Mouse (Mus musculus): ENCODE results near the gene Fat4. TPM values are rescaled to one million over a fixed set of nuclear protein-coding genes. Genes with fewer than 3 reads are reported as not detected.

Fat4 gene
- total RNA-seq, 2 experiments from 2014 or later, result 3.3 to 3.9 TPM

DNA sequence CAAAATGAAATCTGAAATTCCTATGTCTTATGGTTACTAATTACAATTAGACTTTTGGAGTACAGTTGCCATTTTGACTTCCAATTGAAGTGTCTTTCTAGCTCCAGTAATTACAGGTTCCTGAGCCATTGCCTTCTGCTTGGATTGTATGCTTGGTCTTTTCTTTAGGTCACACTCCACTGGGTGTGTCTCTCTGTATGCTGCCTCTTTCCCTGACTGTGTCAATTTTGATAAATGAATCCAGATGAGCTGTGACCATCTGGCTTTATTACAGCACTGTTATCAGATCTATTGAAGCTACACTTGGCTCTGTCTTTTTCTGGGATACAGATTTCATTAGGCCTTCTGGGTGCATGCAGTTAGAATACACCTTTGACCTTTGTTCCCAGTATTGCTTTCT lies 80.7 kb downstream of the Fat4 start:
- no peak for DNase-seq

DNA sequence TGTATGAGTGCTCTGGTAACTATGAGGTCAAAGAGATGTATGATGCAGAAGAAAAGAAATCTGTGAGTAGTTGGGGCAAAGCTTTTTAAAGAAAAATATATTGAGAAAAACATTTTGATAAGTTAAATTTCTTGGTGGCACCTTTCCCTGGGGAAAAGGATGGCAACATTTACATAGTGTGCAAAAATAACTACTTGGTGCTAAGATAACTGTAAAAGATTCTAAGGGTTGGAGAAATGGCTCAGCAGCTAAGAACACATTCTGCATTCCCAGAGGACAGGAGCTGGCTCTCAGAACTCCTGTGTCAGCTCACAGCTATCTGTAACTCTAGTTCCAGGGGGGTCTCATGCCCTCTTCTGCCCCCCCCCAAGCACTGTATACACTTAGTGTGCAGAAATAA lies 99.6 kb downstream of the Fat4 start:
- no peak for DNase-seq

DNA sequence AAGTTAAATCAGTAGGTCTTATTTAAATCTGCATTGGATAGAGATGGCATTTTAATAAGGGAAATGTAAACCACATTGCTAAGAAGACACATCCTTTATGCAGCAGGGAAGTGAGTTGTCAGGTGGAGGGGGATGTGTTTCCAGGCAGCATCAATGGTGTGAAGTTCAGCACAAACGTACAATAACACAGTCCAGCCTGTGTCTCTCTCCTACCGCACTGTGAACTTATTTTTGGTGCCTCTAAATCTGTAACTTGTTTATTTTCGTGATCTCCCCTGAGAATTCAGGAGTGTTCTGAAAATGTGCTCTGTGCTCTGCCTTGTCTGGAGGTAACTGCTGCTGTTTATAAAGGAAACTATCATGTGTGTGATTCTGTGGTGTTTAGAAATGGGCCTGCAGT lies 102.4 kb downstream of the Fat4 start:
- DNase-seq, result no peak

DNA sequence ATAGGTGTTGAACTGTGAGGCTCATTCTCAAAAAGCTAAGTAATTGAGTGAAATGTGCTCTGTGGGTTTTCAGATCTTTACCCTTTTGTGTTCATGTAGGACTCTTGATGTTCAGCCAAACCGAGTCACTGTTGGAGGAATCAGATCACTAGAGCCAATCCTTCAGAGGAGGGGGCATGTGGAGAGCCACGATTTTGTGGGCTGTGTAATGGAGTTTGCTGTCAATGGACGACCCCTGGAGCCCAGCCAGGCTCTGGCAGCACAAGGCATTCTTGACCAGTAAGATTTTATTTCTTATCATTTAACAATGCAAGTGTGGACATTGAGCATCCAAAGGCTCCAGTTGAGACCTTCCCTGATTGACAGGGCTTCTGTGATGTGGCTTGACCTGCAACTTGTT lies 113.3 kb downstream of the Fat4 start:
- DNase-seq, result no peak

DNA sequence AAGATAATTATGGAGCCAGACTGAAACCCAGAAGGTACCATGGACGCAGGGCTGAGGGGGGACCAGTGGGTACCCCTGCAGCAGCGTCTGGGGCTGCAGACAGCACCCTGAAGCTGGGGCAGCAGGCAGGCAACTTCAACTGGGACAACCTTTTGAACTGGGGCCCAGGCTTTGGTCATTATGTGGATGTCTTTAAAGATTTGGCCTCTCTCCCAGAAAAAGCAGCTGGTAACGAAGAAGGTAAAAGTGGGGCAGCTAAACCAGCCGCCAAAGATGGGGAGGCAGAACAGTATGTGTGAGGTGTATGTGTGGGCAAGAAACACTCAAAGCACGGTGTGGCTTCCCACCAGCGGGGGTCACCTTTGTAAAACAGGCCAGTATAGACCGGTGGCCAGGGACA lies 123.8 kb downstream of the Fat4 start:
- DNase-seq, result peak; percentile 15

DNA sequence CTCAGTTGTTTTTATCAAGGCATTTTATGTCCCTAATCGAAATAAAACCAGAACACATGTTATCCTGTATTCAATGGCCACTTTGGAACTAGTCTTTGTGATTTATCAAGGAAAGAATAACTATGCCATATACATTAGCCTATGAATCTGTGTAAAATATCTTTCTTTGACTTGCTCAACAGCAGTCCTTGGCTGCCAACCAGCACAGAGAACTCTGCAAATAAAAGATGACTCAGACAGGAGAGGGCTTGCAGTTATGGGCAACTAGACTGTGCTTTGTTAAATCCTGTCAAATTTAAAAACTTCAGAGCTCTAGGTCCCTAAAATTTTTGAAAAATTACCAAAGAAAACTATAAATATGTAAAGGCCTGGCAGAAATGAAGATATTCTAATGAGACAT lies 130.9 kb downstream of the Fat4 start:
- no peak for DNase-seq

DNA sequence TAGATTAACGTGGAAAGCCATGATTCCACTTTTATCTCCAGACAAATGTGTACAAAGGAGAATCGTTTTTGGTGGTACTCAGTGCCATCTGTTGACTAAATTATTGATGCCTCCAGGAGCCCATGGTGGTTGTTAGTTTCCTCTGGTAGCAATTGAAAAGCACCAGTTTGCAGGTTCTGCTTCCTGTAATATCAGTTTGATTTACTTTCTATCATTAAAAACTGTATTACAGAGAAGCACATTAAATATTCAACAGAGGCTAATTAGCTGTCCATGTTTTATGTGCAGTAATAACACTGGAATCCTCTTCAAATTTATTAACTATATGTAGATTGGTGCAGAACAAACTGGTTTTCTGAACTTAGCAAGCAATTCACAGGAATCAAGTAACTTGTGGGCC lies 149.4 kb downstream of the Fat4 start:
- DNase-seq, result no peak

DNA sequence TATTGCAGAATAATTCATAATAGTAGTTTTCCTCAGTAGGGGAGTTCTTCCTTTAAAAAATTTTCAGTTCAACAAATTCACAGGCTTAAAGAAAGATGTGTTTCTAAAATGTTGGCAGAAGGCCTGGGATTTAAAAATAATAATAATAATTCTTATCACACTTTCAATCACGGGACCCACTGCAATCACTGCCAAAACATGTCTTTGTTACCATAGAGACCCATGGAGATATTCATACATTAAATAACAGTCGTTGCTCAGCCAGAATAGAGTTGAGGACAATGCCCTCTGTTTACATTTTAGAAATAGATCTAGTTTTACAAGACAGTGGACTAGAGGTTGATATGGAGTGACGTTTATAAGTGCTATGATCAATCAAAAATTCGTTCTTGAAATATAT lies 159.7 kb downstream of the Fat4 start:
- no peak for DNase-seq

DNA sequence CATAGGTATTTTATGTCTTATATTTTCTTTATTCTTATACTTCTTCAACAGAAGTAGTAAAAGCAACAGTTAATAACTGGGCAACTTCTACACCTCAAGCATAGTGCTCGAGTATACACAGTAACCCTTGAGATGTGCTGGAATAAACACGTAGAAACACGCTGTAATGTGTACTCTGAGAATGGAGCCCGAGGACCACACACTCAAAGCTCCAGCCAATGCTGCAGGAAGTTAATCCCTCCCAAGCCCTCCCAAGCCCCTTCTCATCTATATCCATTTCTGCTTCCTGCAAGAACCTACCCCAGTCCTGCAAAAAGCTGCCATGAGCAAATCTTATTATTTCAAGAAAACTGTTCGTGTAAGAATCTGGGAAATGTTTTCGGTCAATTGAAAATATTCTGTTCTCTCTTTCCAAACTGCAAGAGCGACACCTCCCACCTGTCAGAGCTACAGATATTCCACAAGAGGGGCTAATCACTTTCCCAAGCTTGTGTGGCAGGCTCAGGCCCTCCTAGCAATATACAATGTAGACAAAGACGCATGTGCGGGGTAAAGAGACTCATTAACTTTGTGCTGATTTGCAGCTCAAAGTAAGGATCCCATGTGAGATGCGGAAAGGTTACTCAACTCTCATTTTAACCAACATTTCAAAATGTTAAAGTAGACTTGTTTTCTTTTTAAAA lies 161.0 kb downstream of the Fat4 start:
- no peak for DNase-seq

DNA sequence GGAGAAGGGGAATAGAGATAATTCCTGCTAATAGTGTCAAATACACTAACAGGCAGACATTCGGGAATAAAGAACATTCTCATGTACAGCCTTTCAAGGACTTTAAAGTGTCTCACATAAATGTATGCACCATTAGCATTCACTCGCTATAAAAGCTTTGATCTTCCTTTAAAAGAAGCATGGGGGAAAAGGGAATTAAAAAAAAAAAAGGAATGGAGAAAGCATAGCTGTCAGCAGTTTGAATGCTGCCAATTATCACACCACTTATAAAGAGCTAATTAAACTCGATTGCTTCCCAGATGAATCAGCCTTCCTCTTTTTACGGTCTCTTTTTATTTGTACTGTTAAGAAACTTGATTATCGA lies 161.5 kb downstream of the Fat4 start:
- no peak for DNase-seq

DNA sequence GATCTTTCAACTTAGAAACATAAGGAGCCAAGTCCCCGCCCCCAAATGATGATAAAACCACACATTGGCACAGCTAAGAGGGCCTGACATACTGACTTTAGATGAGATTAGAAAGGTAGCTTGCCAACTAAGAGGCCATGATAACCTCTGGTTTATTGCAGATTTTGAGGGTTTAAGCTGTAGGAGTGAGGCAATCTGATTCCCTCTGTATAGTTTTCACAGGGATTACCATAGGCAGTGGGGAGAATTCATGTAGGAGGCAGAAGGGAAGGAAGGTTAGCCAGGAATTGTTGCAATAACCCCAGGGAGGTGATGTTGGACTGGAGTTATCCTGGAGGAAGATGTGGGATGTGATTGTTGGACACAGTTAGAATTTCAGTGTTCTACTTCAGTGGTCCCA lies 163.4 kb downstream of the Fat4 start:
- DNase-seq, result no peak

DNA sequence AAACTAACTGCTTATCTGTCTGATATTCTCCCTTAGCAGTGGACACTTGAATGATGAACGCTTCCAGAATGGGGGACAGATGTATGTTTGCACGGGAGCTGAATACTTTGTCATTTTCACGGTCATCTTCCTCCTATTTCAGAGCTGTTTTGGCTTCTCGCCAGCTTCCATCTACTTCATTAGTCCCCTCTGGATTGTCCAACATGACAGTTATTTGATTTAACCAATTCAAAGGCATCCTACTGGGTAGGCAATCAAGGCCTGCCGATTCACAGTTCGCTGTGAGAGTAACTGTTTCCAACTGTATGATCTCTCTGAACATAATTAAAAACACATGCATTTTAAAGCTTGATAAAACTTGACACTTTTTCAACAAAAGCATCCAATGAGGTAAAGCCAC lies 166.3 kb downstream of the Fat4 start:
- no peak for DNase-seq

All from gastrocnemius, postnatal 25 days (tissue).